Mouse (Mus musculus) lung, adult 2 months (tissue): Measurements from ENCODE around the gene 1700013G24Rik. TPM values are rescaled to one million over a fixed set of nuclear protein-coding genes. Genes with fewer than 3 reads are reported as not detected.
"Not testable (repeated sequence)": the region's sequence is repeated elsewhere in the genome, so short reads cannot be mapped to it uniquely, and the experiment has no call there.

Experiments used
- DNase-seq: peaks from one replicate; pipeline ENCODE4 v3.0.0; 2022
- H3K4me1 ChIP-seq: fragments of 200-500 bp; 2 replicates; pipeline ENCODE4 v1.6.1; 2011; ENCODE audit warnings: low read length; ENCODE audit not compliant: control insufficient read depth, insufficient read depth
- H3K4me3 ChIP-seq: fragments of 200-500 bp; replicated peaks from 2 replicates; pipeline ENCODE3; 2011; ENCODE audit warnings: low read depth, mild to moderate bottlenecking, control low read depth, low read length; ENCODE audit errors: extremely low read depth
- CTCF ChIP-seq: fragments of 200-500 bp; IDR thresholded peaks from 2 replicates; pipeline ENCODE4 v1.5.1; 2011; ENCODE audit warnings: mild to moderate bottlenecking, low read length, control low read depth; ENCODE audit not compliant: insufficient read depth
- POLR2A ChIP-seq: fragments of 200-500 bp; IDR thresholded peaks from 2 replicates; pipeline ENCODE4 v1.6.1; 2011; ENCODE audit warnings: low read depth, mild to moderate bottlenecking, control low read depth, low read length, borderline replicate concordance; ENCODE audit errors: extremely low read depth
- WGBS: fragments of 180-500 bp; shearing (Covaris S2); methylation state at CpG from one replicate; pipeline ENCODE4 v1.1.7; 2018; 5-methylcytosine and 5-hydroxymethylcytosine counted together
- polyA plus RNA-seq: library from polyadenylated mRNA; depleted of rRNA; stranded (reverse); fragments of >200 nt; gene quantifications from 2 replicates; pipeline ENCODE4 v1.2.3, GENCODE M21; 2012; rRNA removed

The 1700013G24Rik gene
- 0.15 TPM in 1 of 2 replicates, not detected in the other for polyA plus RNA-seq

GRCm38 (mm10) chr4:137453234-137453767 is at the start of gene 1700013G24Rik:
Gene 1700013G24Rik, plus strand, starts transcription at chr4:137453284.
- 86% methylated on average over 8 of the region's 8 CpGs for WGBS
- TF ChIP-seq POLR2A = no peak
- no peak for TF ChIP-seq CTCF
- no peak for DNase-seq
- Histone ChIP-seq H3K4me3 (no peak within 1 kb of the TSS), H3K4me1 (no peaks in the 10 kb centered on the region; the same call in 1 of the 2 replicates)

- no peaks in the 10 kb centered on the region for H3K4me1 ChIP-seq
- WGBS = 88% methylated on average over 3 of the region's 3 CpGs
- DNase-seq = no peak
- TF ChIP-seq POLR2A = no peak
- TF ChIP-seq CTCF = no peak
- H3K4me3 ChIP-seq = no peak overlapping the region
Measured at GRCm38 (mm10) chr4:137405571-137405970, 47.5 kb upstream of the 1700013G24Rik start.

DNA sequence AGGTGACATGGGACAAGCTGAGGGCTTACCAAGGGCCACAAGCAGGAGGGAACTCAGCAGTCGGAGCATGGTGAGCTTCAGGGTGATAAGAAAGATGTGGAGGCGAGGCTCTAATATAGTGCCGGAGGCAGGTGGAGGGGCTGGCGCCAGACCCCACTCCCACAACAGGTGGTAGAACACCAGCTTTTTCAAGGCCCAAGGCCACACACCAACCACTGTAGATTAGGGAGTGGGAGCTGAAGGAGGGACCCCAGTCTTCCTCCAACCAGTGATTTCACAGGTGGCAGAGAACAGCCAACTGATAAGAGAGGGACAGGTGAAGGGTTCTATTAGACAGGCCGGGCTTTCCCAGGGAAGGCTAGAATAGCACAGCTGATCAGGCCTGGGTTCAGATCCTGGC is 43.4 kb upstream of the 1700013G24Rik start, which contains the start of gene Cela3a:
TSS of gene Cela3a (minus strand) at position 101 of the 400 bp plus-strand sequence.
- TF ChIP-seq POLR2A = no peak
- TF ChIP-seq CTCF = no peak
- 91% methylated on average over 5 of the region's 5 CpGs for WGBS
- DNase-seq = no peak
- Histone ChIP-seq H3K4me3 (no peak within 1 kb of the TSS), H3K4me1 (no peaks in the 10 kb centered on the region)

- not testable (repeated sequence) for H3K4me1 ChIP-seq, DNase-seq, H3K4me3 ChIP-seq
- 60% methylated on average over 7 of the region's 7 CpGs for WGBS
Measured at GRCm38 (mm10) chr4:137412185-137412709, 40.8 kb upstream of the 1700013G24Rik start.

GRCm38 (mm10) chr4:137414936-137415335 is 38.1 kb upstream of the 1700013G24Rik start:
- 65% methylated on average over 1 of the region's 1 CpGs for WGBS
- peak; percentile 27 for DNase-seq
- no peaks in the 10 kb centered on the region for H3K4me1 ChIP-seq
- H3K4me3 ChIP-seq = no peak overlapping the region
- TF ChIP-seq CTCF = no peak
- no peak for TF ChIP-seq POLR2A

DNA sequence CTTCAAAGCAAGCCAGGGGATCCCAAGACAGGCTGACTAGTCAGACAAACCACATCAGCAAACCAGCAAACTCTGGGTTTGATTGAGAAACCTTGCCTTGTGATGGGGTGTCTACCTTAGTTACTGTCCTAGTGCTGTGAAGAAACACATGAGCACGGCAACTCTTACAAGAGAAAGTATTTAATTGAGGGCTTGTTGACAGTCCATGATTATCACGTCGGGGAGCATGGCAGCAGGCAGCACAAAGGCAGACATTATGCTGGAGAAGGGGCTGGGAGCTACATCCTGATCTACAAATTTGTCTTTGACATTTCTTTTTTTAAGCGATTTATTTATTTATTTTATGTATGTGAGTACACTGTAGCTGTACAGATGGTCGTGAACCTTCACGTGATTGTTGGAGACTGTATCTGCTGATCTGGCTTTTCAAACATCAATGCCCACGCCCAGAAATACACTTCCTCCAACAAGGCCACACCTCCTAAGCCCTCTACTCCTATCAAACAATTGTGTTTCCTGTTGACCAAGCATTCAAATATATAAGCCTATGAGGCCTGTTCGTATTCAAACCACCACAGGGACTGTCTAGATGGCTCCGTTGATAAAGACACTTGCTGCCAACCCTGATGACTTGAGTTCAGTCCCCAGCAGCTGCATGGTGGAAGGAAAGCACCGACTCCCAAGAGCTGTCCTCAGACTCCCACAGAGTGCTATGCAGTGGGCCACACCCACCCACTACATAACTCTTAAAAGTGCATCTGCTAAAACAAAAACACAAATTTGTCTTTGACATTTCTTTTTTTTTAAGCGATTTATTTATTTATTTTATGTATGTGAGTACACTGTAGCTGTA is 35.1 kb upstream of the 1700013G24Rik start:
- no peaks in the 10 kb centered on the region for H3K4me1 ChIP-seq
- TF ChIP-seq POLR2A (no peak), CTCF (no peak)

GRCm38 (mm10) chr4:137430502-137430901 is 22.6 kb upstream of the 1700013G24Rik start, which contains the start of gene Cela3b:
Gene Cela3b, minus strand, starts transcription at chr4:137430540.
- H3K4me3 ChIP-seq = no peak within 1 kb of the TSS
- no peaks in the 10 kb centered on the region for H3K4me1 ChIP-seq
- TF ChIP-seq CTCF (no peak), POLR2A (no peak)
- WGBS = 75% methylated on average over 4 of the region's 4 CpGs
- DNase-seq = no peak

More for the DNA sequence above, 35.1 kb upstream of the 1700013G24Rik start:
- DNase-seq = no peak
- no peak overlapping the region for H3K4me3 ChIP-seq
- 52% methylated on average over 11 of the region's 11 CpGs for WGBS

DNA sequence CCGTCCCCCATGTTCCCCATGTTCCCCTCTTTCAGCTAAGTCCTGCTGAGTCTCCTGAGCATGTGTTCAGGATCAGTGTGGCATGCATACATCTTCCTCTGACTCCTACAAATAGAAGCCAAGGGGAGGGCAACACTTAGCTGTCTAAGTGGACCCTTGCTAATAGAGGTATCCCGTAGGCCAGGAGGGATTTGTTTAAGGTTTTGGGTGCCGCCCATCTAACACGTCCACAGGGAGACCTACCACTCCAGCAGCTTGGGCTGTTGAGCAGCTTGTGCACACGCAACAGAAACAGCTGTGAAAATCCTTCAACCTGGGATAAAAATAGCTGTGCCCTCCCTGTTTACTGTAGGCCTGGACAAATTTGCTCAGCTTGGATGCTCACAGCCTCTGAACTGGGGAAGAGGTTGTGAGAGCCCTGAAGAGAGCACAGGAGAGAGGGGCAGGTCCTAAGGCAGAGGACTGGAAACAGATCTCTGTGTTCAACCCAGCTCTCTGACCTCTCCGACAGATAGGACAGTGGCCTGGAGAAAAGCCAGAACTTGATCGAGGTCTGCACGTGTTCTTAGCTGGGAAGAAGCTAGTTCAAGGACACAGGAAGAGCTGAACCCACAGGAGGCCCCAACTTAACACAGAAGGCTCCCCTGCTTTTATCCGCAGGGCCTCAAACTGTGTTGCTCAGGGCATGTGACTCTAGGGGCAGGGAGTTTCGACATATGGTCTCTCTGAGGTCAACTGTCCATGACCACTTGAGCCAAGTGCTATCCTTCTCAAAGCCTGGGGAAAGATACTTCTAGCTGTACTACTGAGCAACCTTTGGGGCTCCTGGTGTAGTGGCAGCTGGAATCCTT is 20.2 kb upstream of the 1700013G24Rik start:
- not testable (repeated sequence) for DNase-seq, H3K4me1 ChIP-seq, H3K4me3 ChIP-seq
- WGBS = 50% methylated on average over 10 of the region's 10 CpGs

DNA sequence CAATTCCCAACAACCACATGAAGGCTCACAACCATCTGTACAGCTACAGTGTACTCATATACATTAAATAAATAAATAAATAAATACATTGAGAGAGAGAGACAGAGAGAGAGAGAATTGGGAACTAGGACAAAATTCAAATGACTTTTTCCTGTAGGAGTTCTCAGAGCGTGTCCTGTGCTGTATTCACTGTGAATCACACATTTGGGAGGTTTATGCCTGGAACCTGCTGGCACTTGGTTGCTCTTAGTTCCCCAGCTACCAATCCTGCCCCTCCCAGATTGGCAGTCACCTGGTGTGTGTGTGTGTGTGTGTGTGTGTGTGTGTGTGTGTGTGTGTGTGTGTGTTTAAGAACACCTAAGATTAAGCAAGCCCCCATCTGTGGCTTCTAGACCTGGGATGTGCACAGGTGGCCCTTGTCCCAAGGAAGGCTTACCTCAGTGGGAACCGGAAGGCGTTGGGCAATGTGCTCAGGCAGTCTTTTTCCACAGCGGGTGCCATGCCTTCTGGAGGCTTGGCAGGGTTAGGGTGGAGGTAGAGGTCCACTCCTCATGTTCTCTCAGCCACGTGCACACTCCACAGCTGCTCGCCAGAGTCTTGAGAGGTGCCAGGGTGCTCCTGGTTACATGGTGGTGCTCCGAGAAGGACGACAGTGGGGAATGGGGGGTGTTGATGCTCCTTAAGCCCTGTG is 16.0 kb upstream of the 1700013G24Rik start:
- no peak for TF ChIP-seq POLR2A
- no peak for TF ChIP-seq CTCF
- 82% methylated on average over 8 of the region's 8 CpGs for WGBS
- no peak for DNase-seq
- Histone ChIP-seq H3K4me3 (no peak overlapping the region), H3K4me1 (no peaks in the 10 kb centered on the region)
